Mouse (Mus musculus): ENCODE results near the gene Olfr1208.

The Olfr1208 gene

DNA sequence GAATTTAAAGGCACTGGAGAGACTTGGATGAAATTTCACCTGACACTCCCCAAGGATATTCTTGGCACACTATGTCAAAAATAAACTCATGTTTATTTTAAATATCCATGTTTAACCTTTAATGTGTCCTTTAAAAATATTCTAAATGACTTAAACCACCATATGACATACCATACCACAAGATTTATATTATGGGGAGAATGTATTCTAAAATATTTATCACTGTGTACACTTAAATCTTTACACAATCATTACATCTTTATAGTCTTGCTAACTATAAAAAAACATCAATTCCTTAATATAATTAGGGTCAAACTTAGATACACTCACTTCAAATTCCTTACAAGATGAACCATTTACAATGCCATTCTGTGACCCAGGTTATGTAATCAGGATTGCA, at the start of gene Olfr1208:
TSS of gene Olfr1208 (minus strand) at position 101 of the 400 bp plus-strand sequence.
- no peak for DNase-seq (ENCODE audit: low spot score in 2 of 2)

DNA sequence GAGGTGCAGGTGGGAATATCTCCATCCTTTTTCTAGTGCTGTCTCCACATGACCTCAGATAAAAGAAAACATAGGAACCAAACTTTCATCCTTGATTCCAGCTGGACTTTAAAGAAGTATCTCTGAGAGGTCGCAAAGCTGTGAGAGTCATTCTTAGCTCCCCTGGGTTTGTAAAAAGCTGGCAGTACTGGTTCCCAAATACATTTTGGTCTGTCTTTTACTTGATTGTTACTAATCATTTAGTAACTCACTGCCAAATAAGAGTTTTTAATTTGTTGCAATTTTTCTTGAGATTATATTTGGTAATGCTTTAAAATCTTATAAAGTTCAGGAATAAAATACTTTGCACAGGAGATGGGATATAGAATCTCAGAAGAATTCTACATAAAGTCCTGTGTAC, 35.9 kb upstream of the Olfr1208 start, which contains the start of gene Olfr1211:
TSS of gene Olfr1211 (minus strand) at position 101 of the 400 bp plus-strand sequence.
- DNase-seq (ENCODE audit: low spot score in 2 of 2) = no peak

DNA sequence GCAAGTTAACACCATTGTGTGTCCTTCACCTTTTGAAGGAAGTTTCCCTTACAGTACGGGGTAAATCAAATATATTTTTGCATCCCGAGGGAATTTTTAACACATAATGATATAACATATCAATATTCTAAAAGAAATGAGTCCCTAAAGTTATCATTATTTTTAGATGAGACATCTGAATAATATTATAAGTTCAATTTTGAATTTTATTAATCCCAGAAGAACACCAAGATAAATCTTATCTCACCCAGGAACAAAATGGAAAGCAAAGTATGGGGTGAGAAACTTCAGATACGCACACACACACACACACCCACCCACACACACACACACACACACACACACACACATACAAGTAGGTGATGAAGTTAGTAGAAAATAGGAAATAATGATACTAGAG, 12.9 kb upstream of the Olfr1208 start, which contains the start of gene Olfr1209:
TSS of gene Olfr1209 (minus strand) at position 101 of the 400 bp plus-strand sequence.
- DNase-seq (ENCODE audit: low spot score in 2 of 2) = no peak

DNA sequence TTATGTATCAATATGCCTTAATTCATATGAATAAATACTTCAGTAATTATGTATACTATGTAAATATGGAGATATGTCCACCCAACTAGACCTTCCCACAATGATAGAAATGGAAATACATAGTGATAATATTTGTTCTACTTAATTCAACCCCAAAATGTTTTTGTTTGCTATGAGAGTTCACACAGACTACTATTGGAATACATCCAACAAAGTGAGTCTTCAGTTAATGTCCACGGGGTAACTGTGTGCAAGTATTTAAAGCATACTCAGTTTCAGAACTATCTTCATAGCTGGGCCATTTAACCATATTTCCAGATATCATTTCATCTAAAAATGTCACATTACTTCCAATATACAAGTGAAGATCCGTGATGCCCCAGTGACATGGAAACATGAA, 39.2 kb downstream of the Olfr1208 start, which contains the start of gene Olfr1206:
TSS of gene Olfr1206 (plus strand) at position 301 of the 400 bp plus-strand sequence.
- no peak for DNase-seq (ENCODE audit: low spot score in 2 of 2)

DNA sequence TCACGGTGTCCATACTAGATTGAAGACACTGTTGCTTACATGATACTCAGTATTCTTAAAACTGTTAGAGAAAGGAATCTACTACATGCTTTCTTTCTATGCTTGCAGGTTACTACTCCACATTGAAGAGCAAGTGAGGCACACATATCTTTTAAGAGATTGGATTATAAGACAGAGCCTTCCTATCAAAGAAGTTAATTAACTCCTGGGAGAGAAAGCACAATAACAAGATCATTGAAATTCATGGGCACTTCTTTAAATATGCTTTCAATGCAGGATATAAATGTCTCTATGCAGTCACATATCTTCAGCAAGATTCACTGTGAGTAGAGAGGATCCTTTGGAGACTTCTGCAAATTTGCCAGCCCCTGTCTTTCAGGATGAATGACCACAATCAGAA, 53.1 kb downstream of the Olfr1208 start, which contains the start of gene Olfr1204:
TSS of gene Olfr1204 (plus strand) at position 301 of the 400 bp plus-strand sequence.
- no peak for DNase-seq (ENCODE audit: low spot score in 2 of 2)
